Mouse (Mus musculus): Measurements from ENCODE around the gene Hist1h2bf. TPM values are rescaled to one million over a fixed set of nuclear protein-coding genes. Genes with fewer than 3 reads are reported as not detected.

Hist1h2bf gene
- 223 to 279 TPM (median 234 TPM) in 4 replicates for total RNA-seq (2023)

DNA sequence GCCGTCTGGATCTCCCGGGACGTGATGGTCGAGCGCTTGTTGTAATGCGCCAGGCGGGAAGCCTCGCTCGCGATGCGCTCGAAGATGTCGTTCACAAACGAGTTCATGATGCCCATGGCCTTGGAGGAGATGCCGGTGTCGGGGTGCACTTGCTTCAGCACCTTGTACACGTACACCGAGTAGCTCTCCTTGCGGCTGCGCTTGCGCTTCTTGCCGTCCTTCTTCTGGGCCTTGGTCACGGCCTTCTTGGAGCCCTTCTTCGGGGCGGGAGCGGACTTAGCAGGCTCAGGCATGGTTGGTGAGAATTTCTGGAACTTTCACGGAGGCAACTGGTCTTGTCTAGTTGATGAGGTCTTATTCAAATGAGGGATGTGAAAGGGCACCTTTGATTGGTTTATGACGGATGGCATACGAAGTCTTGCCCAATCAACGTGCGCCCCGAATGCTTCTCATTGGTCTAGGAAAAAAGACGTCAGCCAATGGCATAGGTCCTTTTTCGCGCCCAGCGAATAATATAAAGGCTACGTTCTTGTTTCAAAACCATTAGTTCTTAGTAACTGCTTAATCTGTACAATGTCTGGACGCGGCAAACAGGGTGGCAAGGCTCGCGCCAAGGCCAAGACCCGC is at the start of gene Hist1h2bf, which contains the start of gene Hist1h2ad:
Gene Hist1h2bf (minus strand): TSS at position 299 of the 627 bp plus-strand sequence.
Gene Hist1h2ad (plus strand): TSS at position 484 of the 627 bp plus-strand sequence.

DNA sequence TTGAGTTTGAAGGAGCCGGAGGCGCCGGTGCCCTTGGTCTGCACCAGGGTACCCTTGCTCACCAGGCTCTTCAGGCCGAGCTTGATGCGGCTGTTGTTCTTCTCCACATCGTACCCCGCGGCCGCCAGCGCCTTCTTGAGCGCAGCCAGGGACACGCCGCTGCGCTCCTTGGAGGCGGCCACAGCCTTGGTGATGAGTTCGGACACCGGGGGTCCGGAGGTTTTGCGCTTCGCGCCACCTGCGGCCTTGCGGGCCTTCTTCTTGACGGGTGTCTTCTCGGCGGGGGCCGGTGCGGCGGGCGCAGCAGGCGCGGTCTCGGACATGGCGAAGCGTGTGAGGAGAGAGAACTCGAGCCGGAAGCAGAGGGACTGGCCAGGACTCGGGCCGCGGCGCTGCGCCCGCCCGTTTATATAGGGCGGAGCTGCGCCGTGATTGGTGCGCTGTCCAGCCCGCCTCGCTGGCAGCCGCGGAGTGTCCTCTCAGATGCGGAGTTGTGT is 48.2 kb upstream of the Hist1h2bf start, which contains the start of gene Hist1h1e:
Gene Hist1h1e (minus strand): TSS at position 384 of the 497 bp plus-strand sequence.

DNA sequence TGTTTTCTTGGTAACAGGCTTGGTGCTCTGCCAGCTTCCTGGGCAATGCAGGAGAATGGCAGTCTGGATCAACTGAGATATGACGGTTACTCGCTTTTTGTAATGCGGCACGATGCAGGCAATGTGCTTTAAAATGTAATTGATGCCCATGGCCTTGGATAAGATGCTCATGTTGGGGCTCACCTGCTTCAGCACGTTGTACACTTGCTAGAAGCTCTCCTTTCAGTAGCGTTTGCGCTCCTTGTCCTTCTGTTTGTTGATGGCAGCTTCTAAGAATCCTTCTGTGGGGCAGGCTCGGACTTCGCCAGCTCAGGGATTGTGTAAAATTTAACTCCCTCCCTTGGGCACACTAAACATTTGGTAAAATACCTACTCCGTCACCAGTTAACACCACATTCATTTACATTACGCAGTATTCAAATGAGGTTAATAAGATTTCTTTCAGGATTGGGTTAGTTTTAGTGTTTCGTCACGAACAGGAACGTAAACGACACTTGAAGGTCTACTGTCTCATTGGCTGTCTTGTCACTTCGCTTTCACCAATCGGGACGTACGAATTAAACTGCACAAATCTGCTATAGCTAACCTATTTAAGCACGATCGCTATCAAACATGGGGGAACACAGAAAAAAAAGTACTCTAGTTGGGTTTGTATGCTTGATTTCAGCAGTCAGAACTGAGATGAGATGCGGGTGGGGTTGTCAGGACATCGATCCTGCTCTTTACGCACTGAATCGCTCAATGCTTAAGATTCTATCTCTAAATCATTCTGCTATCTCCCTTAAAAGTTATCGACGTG is 46.9 kb upstream of the Hist1h2bf start, which contains the start of gene Hist1h2be:
Gene Hist1h2be (minus strand): TSS at position 392 of the 799 bp plus-strand sequence.

DNA sequence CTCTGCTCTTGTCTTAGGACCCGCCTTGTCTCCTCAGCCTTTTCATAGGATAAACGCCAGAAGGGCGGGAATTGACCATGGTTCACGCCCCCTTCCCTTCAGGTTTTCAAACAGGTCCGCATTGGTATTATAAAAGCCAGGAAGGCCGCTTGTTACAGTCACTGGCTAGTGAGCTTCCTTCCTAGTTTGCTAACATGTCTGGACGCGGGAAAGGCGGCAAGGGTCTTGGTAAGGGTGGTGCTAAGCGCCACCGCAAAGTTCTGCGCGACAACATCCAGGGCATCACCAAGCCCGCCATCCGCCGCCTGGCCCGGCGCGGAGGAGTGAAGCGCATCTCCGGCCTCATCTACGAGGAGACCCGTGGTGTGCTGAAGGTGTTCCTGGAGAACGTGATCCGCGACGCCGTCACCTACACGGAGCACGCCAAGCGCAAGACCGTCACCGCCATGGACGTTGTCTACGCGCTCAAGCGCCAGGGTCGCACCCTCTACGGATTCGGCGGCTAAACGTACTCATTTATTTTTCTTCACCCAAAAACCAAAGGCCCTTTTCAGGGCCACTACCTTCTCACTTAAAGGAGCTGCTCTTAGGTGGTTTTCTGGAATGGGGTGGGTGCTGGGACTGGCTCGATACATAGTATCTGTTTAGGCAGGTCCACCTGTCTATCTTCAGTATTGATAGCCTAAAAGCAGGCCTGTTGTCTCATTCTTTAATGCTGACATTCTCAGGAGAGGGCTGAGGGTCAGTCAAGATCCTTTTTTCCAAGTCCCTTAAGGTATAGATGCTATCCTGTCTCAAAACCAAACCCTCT is 7.6 kb upstream of the Hist1h2bf start, which contains the start of gene Hist1h4d:
Gene Hist1h4d (plus strand): TSS at position 191 of the 811 bp plus-strand sequence.

DNA sequence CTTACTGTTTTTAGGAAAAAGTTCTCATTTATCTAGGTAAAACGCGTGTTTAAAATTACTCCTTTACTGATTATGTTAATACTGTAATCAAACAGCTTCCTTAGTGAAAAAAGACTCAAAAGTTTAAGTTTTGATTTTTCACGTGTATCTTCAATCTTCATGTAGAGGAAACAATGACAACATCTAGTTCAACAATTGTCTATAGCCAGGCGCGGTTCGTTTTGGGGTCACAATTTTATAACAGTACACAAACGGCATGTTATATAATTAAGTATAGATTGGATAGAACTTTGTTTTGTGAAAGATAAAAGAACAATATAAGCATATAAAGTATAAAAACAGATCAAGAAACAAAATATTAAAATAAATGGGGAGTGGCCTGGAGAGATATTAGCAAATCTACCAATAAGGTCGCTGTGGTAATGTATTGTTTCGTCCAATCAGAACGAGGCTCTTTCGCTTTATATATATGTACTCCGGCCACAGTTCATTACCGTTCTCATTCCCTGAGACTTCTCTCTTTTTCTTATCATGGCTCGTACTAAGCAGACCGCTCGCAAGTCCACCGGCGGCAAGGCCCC is 1.4 kb upstream of the Hist1h2bf start, which contains the start of gene Hist1h3d:
Gene Hist1h3d (plus strand): TSS at position 493 of the 581 bp plus-strand sequence.

DNA sequence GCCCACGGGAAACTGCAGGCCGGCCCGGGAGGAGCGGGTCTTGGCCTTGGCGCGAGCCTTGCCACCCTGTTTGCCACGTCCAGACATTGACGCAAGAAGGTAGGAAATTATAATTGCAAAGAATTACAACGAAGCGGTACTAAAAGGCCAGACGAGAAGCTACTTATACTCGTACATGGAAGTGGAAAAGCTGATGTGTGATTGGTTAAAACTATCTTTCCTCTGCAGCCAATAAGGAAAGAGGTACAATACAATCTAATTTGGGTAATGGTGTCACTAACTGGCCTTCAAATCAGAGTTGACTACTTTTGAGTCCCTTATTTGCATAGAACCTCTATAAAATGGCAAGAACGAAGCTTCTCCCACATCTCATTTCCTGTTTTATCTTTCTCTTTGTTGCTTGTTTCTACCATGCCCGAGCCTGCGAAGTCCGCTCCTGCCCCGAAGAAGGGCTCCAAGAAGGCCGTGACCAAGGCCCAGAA is 2.9 kb downstream of the Hist1h2bf start, which contains the start of the genes Hist1h2ae and Hist1h2bg:
Gene Hist1h2ae (minus strand): TSS at position 199 of the 482 bp plus-strand sequence.
Gene Hist1h2bg (plus strand): TSS at position 375 of the 482 bp plus-strand sequence.

DNA sequence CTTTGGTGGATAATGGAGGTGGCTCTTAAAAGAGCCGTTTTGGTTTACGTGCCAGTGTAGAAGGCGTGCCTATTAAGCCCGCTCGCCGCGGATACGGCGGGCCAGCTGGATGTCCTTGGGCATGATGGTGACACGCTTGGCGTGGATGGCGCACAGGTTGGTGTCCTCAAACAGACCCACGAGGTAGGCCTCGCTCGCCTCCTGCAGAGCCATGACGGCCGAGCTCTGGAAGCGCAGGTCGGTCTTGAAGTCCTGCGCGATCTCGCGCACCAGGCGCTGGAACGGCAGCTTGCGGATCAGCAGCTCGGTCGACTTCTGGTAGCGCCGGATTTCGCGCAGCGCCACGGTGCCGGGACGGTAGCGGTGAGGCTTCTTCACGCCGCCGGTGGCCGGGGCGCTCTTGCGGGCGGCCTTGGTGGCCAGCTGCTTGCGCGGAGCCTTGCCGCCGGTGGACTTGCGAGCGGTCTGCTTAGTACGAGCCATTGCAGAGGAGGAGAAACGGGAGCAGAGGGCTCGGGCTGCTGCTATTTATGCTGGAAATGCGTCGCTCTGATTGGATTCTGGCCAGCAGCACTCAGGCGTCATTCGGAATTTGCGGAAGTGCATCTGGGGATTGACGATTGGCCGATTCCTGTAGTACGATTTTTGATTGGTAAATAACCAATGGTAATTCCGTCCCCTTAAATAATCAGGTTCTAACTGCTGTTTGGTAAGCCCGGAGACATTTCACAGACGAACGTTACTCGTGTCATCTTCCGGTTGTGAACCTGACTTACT is 11.9 kb downstream of the Hist1h2bf start, which contains the start of gene Hist1h3e:
Gene Hist1h3e (minus strand): TSS at position 487 of the 777 bp plus-strand sequence.

DNA sequence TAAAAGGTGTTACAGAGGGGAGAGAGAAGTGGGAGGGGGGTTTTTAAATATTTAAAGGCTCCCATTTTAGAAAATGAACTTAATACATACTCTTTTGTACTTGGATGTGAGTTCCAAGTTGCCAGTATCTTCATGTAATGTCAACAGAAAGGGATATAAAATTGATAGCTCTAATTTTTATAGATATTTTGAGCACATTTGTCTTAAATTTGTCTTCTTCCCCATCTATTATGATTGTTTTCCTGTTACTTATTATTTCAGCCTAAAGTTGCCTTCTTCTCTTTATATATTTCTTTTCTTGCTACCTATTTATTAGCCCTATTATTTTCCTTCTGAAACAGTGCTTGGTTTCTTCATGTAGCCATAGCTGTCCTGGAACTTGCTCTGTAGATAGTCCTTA is 21.0 kb downstream of the Hist1h2bf start, which contains the start of gene Hist1h1d:
Gene Hist1h1d (plus strand): TSS at position 301 of the 400 bp plus-strand sequence.

DNA sequence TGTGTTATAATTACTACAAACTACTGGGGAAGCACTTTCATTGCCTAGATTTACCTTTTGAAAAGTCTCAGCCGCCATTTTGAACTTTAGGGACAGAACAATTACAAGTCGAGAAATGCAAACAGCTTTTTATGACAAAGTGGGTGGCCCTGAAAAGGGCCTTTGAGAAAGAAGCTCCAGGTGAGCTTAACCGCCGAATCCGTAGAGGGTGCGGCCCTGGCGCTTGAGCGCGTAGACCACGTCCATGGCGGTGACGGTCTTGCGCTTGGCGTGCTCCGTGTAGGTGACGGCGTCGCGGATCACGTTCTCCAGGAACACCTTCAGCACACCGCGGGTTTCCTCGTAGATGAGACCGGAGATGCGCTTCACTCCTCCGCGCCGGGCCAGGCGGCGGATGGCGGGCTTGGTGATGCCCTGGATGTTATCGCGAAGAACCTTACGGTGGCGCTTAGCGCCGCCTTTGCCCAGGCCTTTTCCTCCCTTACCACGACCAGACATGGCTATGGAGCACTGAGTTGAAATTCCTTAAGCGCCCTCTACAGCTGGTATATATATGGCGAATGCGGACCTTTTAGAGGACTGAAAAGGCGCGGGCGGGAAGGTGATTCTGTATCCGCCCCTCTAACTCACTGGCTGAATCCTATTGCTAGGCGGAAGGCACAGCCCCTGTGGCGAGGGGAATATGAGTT is 22.7 kb downstream of the Hist1h2bf start, which contains the start of gene Hist1h4f:
Gene Hist1h4f (minus strand): TSS at position 503 of the 689 bp plus-strand sequence.

DNA sequence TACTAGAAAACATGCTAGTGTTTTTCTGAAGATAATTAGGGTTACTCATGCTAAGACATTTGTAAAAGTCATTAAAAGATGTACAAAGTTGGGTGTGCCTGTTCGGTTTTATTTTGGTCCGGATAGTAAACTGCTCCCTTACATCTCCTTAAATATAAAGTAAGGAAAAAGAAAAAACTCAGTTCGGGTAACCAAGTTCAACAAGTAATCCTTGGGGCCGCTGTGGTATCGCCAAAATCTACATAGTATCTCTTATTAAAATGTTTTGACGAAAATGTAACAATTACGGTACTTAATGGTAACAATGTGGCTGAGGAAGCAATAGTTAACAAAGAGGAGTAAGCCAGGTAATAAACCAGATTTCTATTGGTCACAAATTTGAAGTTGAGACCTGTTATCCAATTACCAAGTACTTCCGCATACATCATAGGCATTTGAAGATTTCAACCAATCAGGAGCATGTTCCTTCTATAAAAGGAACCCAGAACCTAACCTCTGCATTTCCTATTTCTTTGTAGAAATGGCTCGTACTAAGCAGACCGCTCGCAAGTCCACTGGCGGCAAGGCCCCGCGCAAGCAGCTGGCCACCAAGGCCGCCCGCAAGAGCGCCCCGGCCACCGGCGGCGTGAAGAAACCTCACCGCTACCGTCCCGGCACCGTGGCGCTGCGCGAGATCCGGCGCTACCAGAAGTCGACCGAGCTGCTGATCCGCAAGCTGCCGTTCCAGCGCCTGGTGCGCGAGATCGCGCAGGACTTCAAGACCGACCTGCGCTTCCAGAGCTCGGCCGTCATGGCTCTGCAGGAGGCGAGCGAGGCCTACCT is 29.8 kb downstream of the Hist1h2bf start, which contains the start of gene Hist1h3f:
Gene Hist1h3f (plus strand): TSS at position 88 of the 822 bp plus-strand sequence.

DNA sequence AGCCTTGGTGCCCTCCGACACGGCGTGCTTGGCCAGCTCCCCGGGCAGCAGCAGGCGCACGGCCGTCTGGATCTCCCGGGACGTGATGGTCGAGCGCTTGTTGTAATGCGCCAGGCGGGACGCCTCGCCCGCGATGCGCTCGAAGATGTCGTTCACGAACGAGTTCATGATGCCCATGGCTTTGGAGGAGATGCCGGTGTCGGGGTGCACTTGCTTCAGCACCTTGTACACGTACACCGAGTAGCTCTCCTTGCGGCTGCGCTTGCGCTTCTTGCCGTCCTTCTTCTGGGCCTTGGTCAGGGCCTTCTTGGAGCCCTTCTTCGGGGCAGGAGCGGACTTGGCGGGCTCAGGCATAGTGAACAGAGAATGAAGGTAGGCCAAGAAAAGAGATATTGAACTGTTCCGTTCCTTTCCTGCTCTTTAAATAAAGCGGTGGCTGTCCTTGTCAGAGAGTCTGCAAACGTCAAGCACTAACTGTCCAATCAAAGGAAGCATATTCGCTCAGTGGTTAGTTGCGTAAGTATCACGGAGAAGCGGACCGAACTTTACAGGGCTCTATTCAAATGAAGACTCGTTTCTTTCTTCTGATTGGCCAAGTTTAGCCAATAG is 30.9 kb downstream of the Hist1h2bf start, which contains the start of gene Hist1h2bh:
Gene Hist1h2bh (minus strand): TSS at position 394 of the 609 bp plus-strand sequence.

DNA sequence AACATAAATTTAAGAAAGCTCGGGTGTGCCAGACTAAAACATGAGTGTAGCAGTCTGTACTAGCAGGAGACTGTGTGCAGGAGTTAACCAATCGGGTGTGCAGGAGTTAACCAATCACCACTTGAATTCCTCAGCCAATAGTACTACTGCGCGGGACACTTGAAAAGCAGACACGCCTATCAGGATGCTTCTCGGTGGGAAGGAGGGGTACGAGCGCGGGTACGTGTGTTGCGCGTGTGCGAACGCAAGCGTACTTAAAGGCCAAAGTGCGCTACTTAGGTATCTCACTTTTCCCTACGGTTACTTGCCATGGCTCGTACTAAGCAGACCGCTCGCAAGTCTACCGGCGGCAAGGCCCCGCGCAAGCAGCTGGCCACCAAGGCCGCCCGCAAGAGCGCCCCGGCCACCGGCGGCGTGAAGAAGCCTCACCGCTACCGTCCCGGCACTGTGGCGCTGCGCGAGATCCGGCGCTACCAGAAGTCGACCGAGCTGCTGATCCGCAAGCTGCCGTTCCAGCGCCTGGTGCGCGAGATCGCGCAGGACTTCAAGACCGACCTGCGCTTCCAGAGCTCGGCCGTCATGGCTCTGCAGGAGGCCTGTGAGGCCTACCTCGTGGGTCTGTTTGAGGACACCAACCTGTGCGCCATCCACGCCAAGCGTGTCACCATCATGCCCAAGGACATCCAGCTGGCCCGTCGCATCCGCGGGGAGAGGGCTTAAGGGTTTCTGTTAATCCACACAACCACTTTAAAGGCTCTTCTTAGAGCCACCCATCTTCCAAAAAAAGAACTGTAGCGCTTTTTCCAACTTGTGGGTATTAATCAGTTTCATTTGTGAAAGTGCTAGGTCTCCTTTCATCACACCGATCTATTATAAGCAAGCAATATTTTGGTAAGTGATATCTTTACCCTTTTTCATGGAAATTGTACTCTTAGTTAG is 38.6 kb downstream of the Hist1h2bf start, which contains the start of gene Hist1h3g:
Gene Hist1h3g (plus strand): TSS at position 286 of the 939 bp plus-strand sequence.

DNA sequence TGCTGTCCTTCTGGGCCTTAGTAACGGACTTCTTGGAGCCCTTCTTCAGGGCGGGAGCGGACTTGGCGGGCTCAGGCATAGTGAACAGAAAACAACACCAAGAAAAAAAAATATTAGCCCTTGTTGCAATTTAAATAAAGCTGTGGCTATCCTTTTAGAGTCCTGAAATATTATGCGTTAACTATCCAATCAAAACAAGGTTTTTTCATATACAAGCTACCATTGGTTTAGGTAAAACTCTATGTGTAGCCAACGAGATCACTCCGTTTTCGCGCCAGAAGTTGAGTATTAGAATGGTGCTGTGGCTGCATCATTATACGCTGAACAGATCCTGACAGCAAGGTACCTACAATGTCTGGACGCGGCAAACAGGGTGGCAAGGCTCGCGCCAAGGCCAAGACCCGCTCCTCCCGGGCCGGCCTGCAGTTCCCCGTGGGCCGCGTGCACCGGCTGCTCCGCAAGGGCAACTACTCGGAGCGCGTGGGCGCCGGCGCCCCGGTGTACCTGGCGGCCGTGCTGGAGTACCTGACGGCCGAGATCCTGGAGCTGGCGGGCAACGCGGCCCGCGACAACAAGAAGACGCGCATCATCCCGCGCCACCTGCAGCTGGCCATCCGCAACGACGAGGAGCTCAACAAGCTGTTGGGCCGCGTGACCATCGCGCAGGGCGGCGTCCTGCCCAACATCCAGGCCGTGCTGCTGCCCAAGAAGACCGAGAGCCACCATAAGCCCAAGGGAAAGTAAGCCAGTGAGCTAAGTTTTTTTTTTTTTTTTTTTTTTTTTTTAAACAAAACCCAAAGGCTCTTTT is 40.2 kb downstream of the Hist1h2bf start, which contains the start of gene Hist1h2af:
Gene Hist1h2af (plus strand): TSS at position 347 of the 808 bp plus-strand sequence.

DNA sequence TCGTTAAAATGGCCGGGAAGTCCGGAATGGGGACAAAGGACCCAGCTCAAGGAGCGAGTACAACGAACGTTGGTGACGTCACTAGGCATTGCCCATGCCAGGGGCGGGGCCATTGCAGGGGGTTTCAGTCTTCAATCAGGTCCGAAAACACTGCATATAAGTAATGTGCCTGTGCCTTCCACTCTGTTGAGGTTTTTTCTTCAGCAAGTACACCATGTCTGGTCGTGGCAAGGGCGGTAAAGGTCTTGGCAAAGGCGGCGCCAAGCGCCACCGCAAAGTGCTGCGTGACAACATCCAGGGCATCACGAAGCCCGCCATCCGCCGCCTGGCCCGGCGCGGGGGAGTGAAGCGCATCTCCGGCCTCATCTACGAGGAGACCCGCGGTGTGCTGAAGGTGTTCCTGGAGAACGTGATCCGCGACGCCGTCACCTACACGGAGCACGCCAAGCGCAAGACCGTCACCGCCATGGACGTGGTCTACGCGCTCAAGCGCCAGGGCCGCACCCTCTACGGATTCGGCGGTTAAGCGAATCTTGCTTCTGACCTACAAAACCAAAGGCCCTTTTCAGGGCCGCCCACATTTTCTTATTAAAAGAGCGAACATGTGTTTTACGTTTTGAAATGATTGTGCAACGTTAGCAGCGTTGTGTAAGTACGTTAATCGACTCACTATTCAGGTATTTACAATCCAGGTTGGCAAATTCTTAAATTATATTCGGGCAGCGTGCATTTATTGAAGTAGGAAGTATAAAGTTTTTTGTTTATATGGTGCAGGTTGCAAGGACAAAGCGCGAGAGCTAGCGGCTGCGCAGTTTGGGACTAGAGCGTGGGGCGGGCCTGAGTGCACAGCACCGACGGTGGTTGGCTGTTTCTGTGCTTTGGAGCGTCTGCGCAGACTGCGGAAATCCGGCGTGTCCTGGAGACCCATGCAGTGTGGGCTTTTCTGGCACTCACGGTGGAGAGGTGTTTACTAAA is 42.8 kb downstream of the Hist1h2bf start, which contains the start of gene Hist1h4h:
Gene Hist1h4h (plus strand): TSS at position 150 of the 975 bp plus-strand sequence.

